Mouse (Mus musculus): ENCODE measurements around the gene Duox1.

- TF ChIP-seq CTCF (IDR thresholded peaks at IDR 0.05; ENCODE audit: extremely low read depth, insufficient read depth, insufficient read length, insufficient replicate concordance): no peak
- no peak for TF ChIP-seq POLR2A (IDR thresholded peaks at IDR 0.05; ENCODE audit: low read depth, low read length)
Observed at GRCm38 (mm10) chr2:122368081-122368971, 52.9 kb downstream of the Duox1 start.
